Mouse (Mus musculus) adrenal gland, postnatal 4 days (tissue): ENCODE measurements at regions not wholly inside any gene's neighbourhood (a gene's known extent, or its start where the extent isn't known, plus 50 kb on each side); places are given as distances from the start of the nearest gene placed in this dataset.

Experiments
- DNase-seq, 2 experiments: peaks; one replicate each; pipeline ENCODE4 v3.0.0; 2021 to 2022; ENCODE audit warnings: low spot score in 2 of 2, mixed read lengths in 2 of 2

DNA sequence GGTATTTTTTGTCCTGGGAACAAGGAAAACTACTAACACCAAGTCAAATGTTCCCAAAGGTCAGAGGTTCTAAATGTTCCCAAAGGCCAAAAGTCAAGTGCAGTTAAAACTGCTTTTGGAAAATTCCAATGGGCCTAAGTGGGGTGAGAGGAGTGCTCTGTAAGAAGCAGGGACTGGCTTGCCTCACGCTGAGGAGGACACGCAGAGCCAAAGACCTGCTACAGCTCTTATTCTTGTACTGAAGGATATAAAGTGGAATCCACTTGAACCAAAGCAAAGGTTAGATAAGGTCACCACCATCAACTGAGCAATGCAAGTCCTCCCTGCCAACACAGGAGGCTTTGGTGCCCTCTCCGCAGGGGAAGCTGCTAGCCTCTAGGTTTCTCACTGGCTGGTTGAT is 260.3 kb upstream of the Prok2 start:
- no peak for DNase-seq

DNA sequence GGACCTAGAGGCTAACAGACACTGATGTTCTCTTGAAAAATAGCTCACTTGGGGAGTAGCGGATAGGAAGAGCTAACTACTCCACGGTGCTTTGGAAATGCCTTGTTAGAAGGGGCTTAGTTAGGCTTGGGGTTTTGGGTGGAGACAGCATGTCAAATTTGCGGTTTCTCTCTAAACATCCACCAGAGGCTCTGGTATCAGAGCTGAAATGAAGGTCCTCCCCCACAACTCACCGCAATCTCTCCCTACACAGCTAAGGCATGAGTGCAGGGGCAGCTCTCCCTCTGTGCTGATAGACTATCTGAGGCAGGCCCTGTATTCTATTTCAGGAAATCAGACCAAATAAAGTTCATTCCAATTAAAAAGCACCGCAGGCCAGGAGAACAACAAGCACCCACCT is 259.1 kb upstream of the Prok2 start:
- no peak for DNase-seq

DNA sequence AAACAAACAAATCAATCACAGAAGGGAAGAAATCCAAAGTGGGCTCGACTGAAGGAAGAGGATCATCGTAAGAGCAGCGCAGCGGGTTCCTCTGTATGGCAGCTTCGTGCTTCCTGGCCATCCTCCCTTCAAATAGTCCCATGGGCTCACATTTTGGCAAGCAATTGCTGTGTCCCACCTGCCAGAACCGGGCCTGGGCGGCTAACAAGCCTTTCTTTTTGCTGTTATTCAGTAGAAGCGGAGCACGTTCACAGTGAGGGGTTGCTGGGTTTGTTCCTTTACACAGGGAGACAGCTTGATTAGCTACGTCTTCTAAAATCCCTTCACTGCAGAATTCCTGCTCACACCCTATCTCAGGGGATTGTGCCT is 258.6 kb upstream of the Prok2 start:
- no peak for DNase-seq

DNA sequence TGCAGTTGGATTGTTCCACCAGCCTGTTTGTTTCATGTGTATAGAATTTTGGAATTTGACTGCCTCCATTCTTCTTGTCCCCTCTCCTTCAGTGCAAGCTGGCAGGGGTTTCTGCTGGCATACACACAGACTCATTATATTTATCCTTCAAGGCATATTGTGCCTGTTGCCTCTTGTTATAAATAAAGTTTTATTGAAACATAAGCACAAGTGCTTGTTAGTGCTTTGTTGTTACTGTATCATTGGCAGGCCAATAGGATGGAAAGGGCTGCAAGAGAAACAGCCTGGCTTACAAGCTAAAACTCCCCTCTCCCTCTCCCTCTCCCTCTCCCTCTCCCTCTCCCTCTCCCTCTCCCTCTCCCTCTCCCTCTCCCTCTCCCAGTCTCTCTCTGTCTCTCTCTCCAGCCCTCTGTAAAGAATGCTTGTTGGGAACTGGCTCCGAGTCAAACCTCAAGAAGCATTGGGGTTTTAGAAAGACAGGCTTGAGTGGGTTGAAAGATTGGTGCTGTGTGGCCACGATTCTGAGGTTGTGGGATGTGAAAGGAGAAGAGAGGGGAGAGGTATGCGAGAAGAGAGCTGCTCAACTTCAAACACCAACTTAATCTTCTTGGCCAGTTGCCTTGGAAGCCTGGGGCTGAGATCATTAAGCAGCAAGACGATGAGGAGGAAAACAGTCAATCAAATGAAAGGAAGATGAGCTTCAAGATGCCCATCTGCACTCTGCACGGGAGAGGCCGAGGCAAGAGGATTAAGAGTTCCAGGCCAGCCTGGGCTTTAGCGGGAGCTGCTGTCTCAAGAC is 258.1 kb upstream of the Prok2 start:
- no peak for DNase-seq

DNA sequence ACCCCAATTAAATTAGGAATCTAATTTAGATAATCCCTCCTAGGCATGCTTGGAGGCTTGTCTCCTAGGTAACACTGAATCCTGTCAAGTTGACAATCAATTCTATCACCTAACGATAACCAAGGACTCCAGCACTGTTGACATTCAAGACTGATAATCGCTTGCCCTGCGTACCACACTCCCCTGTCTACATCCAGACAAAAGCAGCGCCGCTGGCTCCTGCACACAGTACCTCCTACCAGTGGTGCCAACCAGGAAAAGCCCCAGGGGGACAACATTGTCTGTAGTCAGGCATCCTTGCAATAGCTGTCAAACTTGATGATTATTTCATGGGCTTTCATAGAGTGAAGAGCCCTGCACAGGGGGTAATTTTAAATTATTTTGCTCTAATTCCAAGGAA is 253.4 kb upstream of the Prok2 start:
- no peak for DNase-seq

DNA sequence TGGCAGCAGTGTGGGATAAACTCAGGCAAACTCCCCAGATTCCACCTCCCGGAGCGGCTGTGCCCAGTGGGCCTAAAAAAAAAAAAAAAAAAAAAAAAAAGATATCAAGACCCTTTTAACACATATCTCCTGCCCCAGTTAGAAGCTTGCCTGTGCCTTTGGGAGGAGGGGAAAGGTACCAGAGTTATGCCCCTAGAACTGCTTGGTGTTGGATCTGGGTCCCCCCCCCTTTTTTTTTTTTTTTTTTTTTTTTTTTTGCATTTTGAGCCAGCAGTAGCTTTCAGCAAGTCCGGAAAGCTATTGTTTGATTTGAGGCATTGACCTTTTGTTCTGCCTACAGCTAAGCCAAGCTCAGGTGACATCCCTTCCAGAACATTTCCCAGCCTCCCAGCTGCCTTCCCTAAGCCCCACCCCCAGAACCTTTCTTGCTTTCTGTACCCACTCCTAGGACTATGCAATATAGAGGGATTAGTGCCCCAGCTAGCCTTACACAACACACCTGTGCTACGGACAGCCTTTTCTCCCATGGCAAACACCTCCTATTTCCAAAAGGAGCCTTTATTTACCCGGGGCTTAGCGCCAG is 252.1 kb upstream of the Prok2 start:
- no peak for DNase-seq

DNA sequence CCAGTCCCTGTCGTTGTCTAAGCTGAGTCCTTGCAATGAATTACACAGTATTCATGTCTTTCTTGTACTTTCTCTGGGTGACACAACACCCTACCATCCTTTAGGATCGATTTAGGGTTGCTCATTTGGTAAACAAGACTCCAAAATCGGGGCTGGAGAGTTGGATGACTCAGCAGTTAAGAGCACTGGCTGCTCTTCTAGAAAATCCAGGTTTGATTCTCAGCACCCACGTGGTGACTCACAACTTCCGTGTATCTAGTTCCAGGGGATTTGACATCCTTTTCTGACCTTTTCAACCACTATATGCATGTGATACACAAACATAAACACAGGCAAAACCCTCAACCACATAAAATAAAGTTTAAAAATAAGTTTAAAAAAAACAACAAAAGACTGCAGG is 250.0 kb upstream of the Prok2 start:
- no peak for DNase-seq

DNA sequence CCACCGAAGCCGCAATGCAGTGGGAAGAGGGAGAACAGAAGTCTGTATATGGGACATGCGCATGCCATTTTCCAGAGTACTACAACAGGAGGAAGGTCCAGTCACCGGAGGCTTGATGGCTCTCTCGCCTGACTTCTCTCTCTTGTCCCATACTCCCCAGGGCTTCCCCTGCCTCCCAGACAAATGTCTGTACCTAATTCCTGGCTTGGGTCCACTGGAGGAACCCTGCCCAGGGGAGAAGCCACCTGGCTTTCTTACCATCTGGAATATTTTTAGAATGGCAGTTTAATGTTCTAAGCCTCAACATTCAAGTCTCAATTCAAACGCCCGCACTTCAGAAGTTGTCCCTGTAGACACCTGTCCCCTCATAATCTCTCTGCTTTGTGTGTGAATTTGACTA is 249.3 kb upstream of the Prok2 start:
- no peak for DNase-seq

DNA sequence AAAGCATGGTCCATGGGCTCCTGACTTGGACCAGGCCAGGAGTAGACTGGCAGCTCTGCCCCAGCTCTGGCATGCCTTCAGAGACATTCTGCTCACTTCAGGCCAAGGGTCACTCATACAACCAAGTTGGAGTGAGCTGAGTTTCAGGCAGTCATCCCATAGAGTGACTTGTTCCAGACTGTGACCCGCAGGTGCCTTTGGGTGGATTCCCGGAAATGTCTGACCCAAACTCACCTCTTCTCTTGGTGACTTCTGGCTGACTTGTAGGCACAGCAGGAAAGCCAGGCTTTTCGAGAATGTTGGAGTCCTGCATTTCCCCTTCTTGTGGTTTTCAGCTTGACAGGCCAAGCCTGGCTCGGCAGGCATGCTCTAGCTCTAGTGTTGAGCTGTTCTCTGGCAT is 248.3 kb upstream of the Prok2 start:
- no peak for DNase-seq

DNA sequence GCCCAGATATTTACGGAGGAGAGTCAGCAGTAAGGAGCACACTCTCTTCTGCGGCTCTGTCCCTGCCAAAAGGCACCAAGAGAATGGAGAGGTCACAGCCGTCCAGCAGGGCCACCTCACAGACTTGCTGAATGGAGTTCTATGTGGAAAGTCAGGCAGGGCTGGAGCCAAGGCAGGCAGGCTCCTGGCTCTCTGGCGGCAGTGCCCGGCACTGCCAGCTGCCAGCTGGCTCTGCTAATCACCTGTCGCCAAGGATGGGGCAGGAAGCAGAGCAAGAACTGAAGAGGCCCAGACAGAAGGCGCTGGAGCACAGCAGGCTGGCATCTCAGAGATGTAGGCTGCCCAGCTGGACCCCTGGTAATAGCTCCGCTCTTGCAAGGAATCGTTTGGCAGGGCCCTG is 245.2 kb upstream of the Prok2 start:
- DNase-seq, result no peak

DNA sequence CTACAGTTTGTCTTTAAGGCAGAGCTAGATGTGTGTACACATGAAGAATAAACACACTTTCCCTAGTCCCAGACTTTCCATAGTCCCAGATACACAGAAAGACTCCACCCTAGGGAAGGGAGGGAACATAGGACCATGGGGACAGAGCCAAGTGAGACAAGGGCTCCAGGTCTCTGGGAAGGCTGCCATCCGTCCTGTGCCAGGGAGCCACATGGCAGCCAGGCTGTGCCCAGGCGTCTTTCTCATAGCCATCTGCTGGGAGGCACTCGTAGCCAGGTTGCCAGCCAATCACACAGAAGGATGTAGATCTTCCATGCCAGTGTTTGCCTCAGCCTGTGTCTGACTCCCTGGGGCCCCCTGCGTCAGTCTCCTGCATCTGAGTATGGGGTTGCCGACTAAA is 242.7 kb upstream of the Prok2 start:
- DNase-seq, result no peak

DNA sequence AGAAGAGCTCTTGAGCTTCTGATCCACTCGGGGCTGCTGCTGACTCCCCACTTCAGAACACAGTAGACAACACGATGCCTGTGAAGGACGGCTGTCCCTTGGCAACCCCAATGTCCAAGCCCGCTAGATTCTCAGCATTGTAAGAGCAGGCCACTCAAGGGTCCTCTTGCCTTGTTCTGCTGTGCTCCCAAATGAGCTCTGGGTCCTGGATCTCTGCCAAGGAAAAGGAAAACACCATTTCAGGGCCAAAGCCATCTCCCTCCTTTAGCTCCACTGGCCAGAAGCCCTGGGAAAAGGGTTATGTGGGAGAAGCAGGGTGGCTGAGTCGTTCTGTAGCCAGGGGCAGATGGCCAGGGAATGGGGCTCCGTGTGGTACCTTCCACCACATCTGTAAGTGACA is 241.3 kb upstream of the Prok2 start:
- DNase-seq, result no peak

DNA sequence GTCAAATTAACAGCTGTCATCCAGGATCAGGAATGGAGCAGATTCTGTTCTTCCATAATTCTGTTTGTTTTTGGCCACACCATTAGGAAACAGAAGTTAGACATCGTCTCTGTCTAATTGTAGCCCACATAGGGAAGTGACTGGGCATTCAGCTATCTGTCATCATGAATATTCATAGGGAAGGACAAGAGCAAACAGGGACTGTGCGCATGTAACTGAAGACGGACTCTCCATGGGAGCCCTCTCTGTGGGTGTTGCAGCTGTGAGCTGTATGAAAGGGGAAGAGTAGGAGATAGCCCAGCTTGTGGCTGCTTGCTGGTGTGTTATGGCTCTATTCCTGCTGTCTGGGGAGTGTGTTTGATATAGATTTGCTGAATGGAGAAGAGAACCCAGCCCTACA is 238.3 kb upstream of the Prok2 start:
- DNase-seq, result no peak

DNA sequence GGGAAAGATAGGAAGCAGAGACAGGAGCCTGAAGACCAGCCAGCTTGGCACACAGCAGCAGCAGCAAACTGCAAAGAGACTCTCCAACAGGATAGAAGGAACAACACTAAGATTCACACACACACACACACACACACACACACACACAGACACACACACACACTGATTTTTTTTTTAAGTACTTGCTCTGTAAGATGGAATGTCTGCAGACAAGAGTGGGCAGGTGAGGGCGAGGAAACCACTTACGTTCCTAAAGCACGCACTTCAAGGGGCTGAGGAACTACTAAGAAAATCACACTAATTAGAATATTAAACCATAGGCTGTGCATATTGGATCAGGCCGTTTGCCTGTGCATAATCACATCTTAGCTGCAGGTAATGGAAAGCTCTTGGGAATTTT is 237.8 kb upstream of the Prok2 start:
- DNase-seq, result no peak

DNA sequence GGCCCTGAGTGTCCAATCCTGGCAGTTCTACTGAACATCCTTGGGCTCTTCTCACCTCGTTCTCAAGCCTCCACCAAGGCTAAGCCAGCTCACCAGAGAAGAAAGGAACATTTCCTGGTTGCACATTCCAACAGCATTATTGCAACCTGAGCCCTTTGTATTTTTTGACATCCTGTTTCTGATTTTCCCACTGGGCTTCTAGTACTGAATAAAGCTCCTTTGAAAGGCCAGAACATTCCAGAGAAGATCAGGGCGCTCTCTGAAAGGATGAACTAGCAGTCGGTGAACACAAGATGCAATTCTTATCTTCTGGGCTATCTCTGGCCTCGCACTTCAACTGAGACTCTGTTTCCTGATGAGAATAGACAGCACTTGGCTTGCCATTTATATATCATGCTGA is 233.2 kb upstream of the Prok2 start:
- no peak for DNase-seq

DNA sequence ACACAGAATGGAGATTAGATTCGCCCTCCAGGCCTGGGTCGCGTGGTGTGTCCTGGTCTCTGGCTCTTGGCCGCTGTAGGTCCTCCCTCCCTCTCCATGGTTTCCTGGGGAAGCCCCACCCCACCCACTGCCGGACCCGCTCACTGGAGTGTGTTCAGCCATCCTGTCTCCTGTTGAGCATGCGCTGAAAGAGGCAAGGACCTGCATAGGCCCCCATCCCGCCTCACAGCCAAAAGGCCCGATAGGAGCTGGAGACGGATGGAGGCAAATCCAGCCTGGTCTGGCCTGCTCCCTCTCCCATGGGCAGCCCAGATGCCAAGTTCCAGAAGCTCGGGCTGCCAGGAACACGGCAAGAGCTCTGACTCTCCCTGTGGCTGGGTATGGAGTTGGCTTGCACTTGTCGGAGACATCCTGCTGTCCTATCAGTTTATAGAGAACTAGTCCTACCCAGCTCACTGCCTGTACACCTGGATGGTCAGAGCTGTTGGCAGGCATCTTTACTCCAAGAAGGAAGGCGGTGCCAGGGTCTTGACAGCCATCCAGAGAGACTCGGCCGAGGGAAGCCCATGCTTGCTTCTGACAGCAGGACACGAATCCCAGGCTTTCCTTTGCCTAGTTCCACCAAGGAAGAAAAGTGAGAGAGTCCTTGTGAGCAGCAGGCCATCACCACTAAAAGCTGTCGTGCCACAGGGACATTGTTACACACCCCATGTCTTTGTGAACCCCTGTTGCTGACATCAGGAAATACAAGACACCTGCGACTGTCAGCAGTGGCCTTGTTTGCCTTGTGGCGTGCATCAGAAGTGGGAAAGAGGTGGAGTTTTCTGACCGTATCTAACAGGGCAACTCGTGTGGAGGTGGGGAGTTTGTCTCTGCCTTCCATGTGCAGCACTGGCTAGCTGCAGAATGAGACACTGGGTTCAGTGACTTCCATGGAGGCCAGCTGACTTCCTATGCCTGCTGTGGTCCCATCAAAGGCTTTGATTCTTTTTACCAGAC is 228.9 kb upstream of the Prok2 start:
- DNase-seq, result no peak

DNA sequence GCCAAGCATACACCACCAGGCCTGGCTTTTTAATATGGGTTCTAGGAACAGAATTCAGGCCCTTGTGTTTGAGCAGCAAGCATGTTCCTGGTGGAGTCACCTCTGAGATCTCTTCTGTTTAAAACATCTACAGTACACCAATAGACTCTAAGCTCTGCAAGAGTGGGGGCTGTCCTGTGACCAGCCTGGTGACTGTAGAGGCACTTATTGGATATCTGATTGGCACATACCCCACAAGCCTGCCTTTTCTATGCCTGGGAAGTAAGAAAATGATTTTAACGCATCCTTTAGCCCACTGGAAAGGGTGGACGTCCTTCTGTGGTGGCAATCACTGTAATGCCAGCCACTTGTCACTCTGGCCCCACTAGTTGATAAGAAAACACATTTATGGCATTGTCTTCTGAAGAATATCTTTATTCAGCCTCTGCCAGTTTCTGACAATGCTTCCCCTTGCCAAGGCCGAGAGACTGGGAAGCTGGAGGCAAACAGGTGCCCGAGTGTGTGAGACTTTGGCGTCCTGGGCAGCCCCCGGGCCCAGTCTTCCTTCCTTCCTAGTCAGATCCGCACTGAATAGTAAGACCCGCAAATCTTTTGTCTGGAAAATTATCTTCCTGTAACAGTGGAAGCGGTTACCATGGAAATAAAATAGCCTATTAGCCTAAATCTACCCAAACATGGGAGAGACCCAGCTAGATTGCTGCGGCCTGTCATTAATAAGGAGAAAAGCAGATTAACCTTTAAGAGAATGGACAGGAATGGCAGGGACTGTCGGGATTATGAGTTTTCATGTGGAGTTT is 228.0 kb upstream of the Prok2 start:
- DNase-seq, result no peak

DNA sequence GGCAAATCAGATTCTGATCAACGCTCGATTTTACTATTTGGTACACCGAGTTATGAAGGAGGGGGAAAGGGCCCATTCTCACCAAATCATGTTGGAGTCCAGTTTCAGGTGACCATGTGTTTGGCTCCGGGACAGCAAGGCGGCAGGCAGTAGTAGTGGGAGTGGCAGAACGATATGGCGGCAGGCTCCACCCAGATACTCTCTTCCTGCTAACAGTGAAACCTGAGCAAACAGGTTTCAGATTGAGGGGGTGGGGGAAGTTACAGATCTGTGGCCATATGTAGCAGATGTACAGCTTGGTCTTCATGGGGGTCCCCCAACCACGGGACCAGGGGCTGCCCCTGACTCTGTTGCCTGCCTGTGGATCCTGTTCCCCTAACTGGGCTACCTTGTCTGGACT is 224.6 kb upstream of the Prok2 start:
- DNase-seq, result no peak

DNA sequence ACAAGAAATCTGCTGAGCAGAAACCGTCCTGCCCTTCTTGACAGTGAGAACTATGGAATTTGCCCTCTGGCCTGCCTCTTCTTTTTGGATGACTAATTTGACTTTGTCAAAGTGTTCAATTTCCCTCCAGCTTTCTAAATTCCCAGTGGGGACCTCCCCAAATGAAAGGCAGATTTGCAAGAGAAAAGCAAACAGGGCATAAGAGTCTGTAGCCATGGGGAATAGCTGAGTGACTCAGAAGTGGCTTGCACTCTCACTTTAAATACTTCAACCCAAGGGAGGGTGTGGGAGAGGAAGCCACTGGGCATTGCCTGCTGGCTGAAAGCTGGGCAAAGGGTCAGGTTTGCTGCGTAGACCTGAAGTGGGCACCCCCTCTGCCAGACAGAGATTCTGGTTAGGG is 220.7 kb upstream of the Prok2 start:
- DNase-seq, result no peak

DNA sequence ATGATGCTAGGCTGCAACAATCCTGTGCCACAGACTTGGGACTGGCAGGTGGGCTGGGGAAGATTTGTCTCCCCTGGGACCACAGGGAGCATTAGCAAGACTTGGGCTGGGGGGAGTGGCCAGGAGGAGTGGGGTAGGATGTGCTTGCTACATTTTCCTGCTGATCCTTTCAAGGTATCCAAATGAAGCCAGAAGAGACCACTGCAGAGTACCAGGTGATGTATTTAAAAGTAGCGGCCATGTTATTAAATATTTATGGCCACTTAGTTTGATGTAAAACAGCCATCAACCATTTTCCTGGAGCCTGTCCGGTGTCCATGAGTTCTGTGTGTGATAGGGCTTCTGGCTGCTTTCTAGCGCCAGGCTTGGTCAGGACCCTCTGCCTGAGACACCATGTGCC is 220.3 kb upstream of the Prok2 start:
- no peak for DNase-seq

DNA sequence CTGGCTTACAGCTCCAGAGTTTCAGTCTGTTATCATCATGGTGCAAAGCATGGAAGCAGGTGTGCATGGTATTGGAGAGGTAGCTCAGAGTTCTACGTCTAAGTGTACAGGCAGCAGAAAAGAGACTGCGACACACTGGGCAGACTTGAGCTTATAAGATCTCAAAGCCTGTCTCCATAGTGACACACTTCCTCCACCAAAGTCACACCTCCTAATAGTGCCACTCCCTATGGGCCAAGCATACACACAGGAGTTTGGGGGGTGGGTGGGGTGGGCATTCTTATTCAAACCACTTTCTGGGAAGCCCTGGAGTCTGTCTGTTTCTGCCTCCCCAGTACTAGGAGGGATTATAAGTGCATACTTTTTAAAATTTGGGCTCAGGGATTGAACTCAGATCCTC is 219.5 kb upstream of the Prok2 start:
- no peak for DNase-seq
